Mouse (Mus musculus) CD8-positive naive resting alpha-beta T cell, adult 2 months (primary cell): Measurements from ENCODE around the gene Hbq1b.

Source experiments
- DNase-seq, 2 experiments: peaks; one replicate each; pipeline ENCODE4 v3.0.0; 2022; ENCODE audit warnings: low read depth in 2 of 2, low spot score in 2 of 2

Gene Hbq1b

DNA sequence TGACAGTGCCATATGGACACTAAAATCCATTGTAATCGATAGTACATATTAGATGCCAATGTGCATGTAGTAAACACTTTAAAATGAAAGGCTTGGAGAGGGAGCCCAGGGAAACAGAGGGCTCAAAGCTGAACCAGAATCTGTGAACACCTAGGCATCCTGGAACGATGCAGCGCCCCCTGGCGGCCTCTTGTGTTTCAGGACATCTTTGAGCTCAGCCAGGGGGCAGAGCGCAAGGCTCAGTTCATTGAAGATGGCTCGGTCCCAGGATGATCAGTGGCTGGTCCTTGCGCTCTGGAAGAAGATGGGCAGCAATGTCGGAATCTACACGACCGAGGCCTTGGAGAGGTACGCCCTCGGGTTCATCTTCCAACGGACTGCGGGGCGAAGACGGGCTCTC is 13.1 kb downstream of the Hbq1b start, which contains the start of gene Hbq1a:
TSS of gene Hbq1a (plus strand) at position 205 of the 400 bp plus-strand sequence.
- DNase-seq = peak; percentile 22 to 35

DNA sequence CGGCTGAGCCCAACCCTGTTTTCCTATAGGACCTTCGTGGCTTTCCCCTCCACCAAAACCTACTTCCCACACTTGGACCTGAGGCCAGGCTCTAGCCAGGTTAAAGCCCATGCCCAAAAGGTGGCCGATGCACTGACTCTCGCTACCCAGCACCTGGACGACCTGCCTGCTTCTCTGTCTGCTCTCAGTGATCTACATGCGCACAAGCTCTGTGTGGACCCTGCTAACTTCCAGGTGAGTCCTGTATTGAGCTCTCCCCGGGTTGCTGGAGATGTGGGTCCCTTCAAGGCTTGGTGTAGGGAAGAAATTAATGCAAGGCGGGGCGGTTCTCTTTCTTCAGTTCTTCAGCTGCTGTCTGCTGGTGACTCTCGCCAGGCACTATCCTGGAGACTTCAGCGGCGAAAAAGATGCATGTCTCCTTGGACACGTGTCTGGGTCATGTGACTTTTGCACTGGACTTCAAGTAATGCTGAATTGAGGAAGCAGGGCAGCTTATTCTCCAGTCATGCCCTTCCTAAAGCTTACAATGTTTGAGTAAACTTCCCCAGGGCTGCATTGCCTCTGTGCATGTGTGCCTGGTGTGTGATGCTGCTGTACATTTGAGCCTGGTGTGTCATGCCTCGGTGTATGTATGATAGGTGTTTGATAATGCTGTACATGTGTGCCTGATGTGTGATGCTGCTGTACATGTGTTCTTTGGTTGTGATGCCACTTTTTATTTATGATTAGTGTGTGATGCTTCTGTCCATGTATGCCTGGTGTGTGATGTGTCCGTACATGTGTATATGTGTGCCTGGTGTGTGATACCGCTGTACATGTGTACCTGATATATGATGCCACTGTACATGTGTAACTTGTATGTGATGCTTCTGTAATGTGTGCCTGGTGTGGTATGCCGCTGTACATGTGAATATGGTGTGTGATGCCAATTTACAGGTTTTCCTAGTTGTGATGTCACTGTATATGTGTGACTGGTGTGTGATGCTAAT is 13.8 kb downstream of the Hbq1b start:
- DNase-seq = no peak

DNA sequence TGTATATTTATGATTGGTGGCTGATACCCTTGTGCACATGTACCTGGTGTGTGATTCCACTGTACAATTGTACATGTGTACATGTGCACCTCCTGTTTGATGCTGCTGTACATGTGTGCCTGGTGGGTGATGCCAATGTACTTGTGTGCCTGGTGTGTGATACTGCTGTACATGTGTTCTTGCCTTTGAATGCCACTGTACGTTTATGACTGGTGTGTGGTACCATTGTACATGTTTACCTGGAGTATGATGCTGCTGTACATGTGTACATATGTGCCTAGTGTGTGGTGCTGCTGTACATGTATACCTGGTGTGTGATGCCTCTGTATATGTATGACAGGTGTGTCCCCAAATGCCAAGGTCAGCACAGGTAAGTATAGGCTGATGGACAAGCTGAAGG is 14.7 kb downstream of the Hbq1b start:
- DNase-seq = no peak

DNA sequence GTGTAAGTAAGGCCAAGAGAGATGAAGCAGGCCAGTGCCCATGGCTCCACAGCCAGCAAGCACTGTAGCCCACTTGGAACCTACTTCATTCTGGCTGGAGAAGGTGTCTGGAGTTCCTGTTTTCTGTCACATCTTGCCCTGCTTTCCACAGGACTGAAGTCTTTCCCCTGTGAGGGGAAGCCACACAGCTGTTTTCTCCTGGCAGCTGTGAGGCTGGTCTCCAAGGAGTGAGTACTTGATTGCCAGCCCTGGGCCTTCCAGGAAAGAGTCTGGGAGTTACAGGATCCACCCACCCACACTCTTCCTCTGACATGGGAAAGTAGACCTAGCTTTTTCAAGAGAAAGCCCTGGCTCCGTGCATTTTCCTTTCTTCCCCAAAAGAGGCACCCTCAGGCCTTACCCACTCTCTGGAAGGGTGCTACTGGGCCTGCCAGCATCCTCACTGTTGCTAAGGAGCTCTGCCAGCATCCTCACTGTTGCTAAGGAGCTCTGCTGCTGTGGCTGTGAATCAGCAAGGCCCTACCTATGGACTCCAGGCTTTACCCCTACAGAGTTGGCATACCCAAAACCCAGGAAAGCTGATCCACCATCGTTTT is 16.2 kb downstream of the Hbq1b start:
- DNase-seq = no peak

DNA sequence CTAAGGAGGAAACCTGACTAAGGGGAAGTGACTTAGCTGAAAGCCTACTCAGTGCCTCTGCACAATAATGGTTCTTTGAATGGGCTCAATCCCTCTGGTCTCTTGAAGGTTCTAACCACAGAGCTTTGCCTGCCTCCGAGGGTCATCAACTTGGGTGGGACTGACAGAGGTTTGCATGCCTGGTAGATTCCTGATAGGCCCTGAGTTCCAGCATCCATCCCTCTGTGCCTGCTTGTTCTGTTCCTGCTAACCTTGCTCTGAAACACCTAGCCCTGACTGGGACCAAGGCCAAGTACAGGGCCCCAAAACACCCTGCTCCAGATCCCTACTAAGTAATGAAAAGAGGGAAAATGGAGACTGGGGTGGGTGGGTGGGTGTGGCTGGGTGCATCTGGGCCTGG is 16.7 kb downstream of the Hbq1b start:
- DNase-seq = no peak

DNA sequence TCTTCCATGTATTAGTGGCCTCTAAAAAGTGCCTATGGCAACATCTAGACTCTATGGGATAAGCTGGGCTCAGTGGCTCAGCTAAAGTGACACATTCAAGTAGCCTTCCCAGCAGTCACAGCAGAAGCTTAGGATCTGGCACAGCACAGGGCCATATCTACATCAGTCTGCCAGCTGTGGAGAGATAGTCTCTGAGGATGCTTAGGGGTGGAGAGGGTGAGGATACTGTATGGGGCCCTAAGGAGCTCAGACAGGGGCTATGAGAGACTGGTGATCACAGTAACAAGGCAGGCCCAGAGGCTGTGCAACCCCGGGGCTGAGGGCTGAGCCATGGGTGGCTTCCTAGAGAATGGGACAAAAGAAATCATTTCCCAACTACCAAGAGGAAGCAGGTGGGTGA is 20.2 kb downstream of the Hbq1b start:
- DNase-seq = no peak

DNA sequence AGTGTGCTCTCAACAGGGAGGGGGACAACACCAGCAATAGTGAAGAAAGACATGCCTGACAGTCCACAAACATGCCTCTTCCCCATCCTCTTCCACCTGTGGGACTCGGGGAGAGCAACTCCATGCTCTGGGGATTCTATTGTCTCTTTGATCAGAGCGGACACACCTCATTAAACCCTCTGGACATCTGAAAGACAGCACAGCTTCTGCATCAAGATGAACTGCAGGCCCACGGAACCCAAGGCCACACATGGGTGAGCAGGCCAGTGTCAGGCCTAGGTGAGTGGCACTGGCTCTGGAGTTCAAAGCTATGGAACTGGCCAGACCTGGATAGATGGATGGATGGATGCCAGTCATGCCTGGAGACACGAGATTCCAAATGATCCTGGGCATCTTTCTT is 22.7 kb downstream of the Hbq1b start:
- DNase-seq = no peak

DNA sequence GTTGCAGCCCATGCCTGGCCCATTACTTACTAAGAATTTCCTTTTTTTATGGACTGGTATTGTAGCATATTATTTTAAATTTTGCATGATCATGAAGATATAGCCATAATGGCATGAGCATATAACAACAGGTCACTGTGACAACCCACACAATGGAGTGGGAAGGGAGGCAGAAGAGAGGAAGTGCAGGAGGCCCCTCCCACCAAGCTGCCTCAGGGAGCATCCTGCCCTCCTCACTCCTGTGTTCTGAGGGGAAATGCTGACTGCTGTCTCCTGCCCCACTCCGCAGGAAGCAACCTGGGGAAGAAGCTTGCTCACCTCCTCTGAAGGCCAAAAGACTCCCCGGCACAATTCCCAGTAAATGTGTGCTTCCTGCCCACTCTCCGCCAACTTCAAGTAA is 23.2 kb downstream of the Hbq1b start:
- DNase-seq = no peak

DNA sequence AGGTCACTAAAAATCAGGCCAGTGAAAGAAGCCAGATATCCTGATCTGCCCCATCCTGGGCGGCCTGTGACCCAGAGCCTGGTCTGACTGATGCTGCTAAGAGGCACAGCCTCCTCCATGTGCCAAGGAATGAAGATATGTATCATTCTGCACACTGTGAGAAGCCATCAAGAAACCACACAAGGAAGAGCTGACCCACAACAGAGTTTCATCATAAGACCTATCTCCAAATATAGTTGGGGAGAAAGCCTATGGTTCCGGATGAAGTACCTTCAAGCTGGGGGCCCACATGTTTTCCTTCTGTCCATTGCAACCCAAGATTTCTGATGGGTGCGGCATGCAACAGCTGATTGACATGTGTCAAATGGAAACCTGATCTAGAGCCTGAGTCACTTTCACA is 29.2 kb downstream of the Hbq1b start:
- no peak for DNase-seq

DNA sequence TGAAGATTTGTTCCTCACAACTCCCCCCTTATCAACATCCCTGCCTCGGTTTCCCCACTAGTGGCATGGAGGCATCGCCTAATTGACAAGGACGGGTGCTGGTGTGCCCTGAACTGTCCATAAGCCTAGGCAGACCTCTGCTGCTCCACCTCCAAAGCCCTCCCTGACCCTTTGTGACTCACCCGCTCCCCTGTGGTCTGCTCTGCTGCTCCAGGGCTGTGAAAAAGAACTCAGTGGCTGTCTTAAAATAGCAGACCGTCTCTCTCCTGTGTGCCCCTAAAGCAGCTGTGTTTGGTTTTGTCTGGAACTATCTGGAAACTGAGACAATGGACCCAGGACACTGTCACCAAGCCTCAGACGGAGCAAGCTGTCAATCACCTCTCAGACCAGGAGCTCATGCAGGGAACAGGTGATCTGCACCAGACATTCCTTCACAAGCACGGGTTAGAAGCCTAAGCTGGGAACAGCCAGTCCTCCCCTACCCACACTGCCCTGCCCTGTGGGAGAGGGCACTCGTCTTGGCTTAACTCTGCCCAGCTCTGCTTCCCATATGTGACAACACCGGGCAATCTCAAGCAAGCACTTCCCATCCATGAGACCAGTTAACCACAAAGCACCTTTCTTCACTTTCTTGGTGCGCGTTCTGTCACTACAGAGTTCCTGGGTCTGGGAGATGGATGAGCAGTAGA is 33.9 kb downstream of the Hbq1b start:
- DNase-seq = no peak

DNA sequence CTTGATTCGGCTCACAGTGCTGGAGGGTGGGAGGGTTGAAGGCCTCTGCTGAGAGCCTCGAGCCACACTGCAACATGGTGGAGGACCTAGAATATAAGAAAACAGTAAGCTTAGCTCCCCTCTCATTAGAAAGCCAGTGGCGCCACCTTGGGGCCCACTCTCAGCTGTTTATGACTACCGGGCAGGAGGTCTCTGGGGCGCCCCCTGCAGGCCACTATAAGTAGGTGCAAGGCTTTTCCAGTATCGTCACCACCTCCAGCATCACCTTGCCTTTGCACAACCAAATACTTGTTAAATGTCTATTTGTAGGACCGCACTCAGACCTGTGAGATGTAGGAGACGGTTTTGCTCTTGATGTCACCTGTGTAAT is 34.4 kb downstream of the Hbq1b start:
- DNase-seq = peak; percentile 15 to 45

DNA sequence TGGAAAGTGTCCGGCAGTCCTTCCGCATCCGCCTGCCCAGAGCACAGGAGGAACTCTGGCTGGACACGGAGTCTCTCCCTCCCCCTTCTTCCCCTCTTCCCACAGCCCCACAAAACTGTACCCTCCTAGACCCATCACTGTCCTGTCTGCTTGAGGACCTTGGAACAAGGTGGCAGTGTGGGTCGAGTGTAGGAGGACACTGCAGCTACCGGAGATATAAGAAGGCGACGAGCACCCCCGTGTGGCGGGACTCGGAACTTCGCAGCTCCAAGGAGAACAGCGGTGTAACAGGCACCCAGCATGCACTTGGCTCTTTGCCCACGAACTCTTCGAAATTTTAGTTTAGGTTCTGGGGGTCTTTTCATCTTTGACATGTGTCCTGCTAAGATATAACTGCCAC is 37.8 kb downstream of the Hbq1b start:
- DNase-seq = peak; percentile 67 to 84

DNA sequence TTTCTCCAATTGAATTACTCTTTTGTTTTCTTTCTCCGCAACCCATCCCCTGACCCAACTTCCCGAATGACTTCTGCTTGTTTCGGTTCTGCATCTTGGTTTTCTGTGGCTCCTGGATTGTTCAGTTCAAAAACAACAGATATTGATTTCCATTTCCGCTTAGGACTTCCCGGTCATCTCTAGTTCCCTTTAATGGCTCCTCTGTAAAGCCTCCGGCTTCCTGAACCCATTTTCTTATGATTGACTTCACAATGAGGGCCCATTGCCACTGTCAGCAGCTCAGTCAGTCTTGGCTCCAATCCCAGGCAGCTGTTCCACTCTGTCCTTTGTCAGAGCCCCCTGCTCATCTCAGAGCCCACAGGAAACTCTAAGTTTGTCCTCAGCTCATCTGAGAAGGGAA is 44.3 kb downstream of the Hbq1b start:
- no peak for DNase-seq

DNA sequence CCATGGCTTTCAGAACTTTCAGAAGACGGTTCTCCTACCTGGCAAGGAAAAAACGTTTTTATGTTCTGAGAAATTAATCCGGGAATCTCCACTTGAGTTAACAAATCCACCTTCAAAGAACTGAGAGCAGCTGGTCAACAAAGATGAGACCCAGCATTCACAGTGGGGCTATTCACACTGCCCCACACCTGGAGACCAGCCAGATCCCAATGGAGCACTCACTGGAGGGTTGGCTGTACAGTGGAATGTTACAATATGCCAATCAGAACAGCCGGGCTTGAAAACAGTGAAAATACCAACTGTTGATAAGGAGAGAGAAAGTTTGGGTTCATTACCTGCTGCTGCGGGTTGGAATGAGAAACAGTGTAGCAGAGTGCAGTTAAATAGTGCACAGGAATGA is 45.1 kb downstream of the Hbq1b start:
- DNase-seq = no peak

DNA sequence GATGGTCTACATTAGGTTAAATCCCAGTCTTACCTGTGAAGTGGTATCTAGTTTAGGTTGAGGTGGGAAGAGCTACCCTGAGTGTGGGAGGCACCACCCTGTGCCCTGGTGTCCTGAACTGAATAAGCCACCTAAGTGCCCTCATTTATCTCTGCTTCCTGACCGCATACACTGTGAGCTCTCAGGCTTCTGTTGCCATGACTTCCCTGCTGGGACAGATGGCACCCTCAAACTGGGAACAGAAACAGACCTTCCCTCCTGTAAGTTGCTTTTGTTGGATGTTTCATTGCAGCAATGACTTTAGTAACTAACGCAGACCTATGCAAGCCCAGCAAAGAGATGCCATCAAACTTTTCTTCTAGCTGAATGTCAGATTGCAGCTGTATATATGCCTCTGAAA is 46.5 kb downstream of the Hbq1b start:
- DNase-seq = no peak

DNA sequence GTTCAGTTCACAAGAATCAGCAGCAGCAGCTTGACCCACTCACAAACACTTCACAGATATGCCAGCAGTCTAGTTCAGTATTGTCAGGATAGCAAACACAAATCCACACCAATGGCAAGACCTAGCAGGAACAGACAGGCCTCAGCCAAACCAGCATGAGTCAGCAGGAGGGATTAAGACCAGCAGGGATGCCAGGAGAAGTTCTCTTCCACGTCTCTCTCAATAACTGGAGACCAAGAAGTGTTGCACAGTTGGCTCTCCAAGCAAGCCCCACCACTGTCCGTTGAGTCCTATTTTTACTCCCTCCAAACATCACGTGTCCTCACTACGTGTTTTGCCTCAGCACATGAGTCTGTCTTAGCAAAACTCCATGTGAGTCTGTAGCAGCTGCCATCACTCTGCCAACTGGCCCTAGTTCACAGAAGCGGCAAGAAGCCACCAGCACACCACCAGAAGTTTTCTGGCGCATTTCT is 49.7 kb downstream of the Hbq1b start:
- no peak for DNase-seq
